Mouse (Mus musculus) forebrain, postnatal 0 days (tissue): ENCODE results near the gene Orm1. TPM values are rescaled to one million over a fixed set of nuclear protein-coding genes. Genes with fewer than 3 reads are reported as not detected.

Experiments used
- ATAC-seq: fragments of 200-750 bp; cut with Nextera tagmentation; 2 replicates; pipeline ENCODE4 v1.8.0; 2017; ENCODE audit warnings: mild to moderate bottlenecking, moderate library complexity
- DNase-seq: peaks from one replicate; pipeline ENCODE4 v3.0.0-alpha.2; 2015
- H3K27ac ChIP-seq: fragments of 300-500 bp; sonication (generic); 2 replicates; pipeline ENCODE4 v1.5.1; 2014; ENCODE audit warnings: low read depth, mild to moderate bottlenecking, antibody characterized with exemption, low read length, moderate library complexity, mixed read lengths
- H3K27me3 ChIP-seq: fragments of 300-500 bp; sonication (generic); 2 replicates; pipeline ENCODE4 v1.6.1; 2014; ENCODE audit warnings: mild to moderate bottlenecking, low read length, mixed read lengths; ENCODE audit not compliant: insufficient read depth
- H3K36me3 ChIP-seq: fragments of 300-500 bp; sonication (generic); 2 replicates; pipeline ENCODE4 v1.6.1; 2014; ENCODE audit warnings: mild to moderate bottlenecking, moderate library complexity; ENCODE audit not compliant: insufficient read depth
- H3K4me1 ChIP-seq: fragments of 300-500 bp; sonication (generic); 2 replicates; pipeline ENCODE4 v1.6.1; 2014; ENCODE audit warnings: antibody characterized with exemption; ENCODE audit not compliant: insufficient read depth
- H3K4me2 ChIP-seq: fragments of 300-500 bp; sonication (generic); 2 replicates; pipeline ENCODE4 v1.6.1; 2014; ENCODE audit warnings: low read depth, mild to moderate bottlenecking, moderate library complexity
- H3K4me3 ChIP-seq: fragments of 300-500 bp; sonication (generic); 2 replicates; pipeline ENCODE4 v1.5.1; 2014; ENCODE audit warnings: low read depth, low read length, mixed read lengths
- H3K9ac ChIP-seq: fragments of 300-500 bp; sonication (generic); 2 replicates; pipeline ENCODE4 v1.6.1; 2014; ENCODE audit warnings: mild to moderate bottlenecking
- H3K9me3 ChIP-seq: fragments of 300-500 bp; sonication (generic); 2 replicates; pipeline ENCODE4 v1.6.1; 2016; ENCODE audit warnings: low read length
- CTCF ChIP-seq: sonication (generic); IDR thresholded peaks from 2 replicates; pipeline ENCODE4 v1.5.1; 2016; ENCODE audit warnings: antibody characterized with exemption, control low read depth, low read depth
- WGBS: fragments of 180-500 bp; shearing (Covaris S2); extraction: QIAGEN DNeasy Blood & Tissue Kit; methylation state at CpG from one replicate; pipeline ENCODE4 v1.1.7; 2014; 5-methylcytosine and 5-hydroxymethylcytosine counted together
- polyA plus RNA-seq: library from polyadenylated mRNA; unstranded; fragments of >200 nt; fragmentation: Nextera tagmentation; extraction: Ambion mirVana; gene quantifications from 2 replicates; pipeline ENCODE4 v1.2.1, GENCODE M21; 2015
- total RNA-seq: library from RNA; depleted of rRNA; stranded (reverse); fragments of >200 nt; gene quantifications from 2 replicates; pipeline ENCODE4 v1.2.3, GENCODE M21; 2014; rRNA removed

Gene Orm1
- total RNA-seq (not detected in 2 replicates), polyA plus RNA-seq (not detected in 2 replicates)

DNA sequence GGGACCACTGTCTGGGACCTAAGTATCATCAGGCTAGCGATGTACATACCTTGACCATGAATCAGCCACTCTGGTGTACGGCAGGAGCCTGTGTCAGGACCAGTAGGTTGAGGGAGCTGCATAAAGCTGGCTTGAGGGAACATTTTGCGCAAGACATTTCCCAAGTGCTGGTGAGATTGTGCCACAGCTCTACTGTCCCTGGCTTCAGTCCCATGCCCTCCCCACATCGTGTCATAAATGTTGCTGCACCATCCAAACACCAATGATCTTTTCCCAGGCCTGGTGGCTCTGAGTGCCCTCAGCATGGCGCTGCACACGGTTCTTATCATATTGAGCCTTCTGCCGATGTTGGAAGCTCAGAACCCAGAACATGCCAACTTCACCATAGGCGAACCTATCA, at the start of gene Orm1:
Orm1 (plus strand) TSS at position 266 of the 400 bp plus-strand sequence.
- no peak for ATAC-seq

DNA sequence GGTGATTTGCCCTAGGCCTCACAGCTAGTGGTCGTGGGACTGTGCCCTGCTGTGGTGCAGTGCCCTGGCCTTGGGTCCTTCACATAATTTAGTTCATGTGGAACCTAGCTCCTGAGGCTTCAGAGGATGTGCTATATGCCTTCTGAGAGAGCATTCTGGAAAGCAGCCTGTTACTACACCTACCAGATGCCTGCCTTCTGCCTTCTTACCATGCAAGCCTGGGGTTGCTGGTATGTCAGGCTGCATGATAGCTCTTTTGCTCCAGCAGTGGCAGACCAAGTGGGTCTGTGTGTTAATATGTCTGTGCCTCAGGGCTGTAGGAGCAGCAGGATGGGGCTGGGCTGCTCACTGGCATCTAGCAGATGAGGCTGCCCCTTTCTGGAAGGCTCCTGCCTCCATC, 48.7 kb upstream of the Orm1 start:
- no peak overlapping the region for H3K4me2 ChIP-seq
- no peak for TF ChIP-seq CTCF
- no peak overlapping the region for H3K4me3 ChIP-seq
- H3K27ac ChIP-seq, result no peak overlapping the region
- H3K27me3 ChIP-seq, result no peaks in the 10 kb centered on the region
- no peaks in the 10 kb centered on the region for H3K36me3 ChIP-seq
- H3K9me3 ChIP-seq, result no peaks in the 10 kb centered on the region
- DNase-seq, result peak; percentile 52
- H3K4me1 ChIP-seq, result no peaks in the 10 kb centered on the region; the same call in 1 of the 2 replicates
- H3K9ac ChIP-seq, result no peak overlapping the region
- no peak for ATAC-seq
- 87% methylated on average over 1 of the region's 1 CpGs for WGBS

More for the DNA sequence above, at the start of gene Orm1:
- Histone ChIP-seq H3K4me1 (no peaks in the 10 kb centered on the region), H3K36me3 (no peaks in the 10 kb centered on the region), H3K4me2 (no peak within 1 kb of the TSS), H3K27me3 (no peaks in the 10 kb centered on the region), H3K9ac (no peak within 1 kb of the TSS), H3K27ac (no peak within 1 kb of the TSS), H3K4me3 (no peak within 1 kb of the TSS), H3K9me3 (no peaks in the 10 kb centered on the region)
- no peak for TF ChIP-seq CTCF
- WGBS, result 90% methylated on average over 8 of the region's 8 CpGs
- no peak for DNase-seq

DNA sequence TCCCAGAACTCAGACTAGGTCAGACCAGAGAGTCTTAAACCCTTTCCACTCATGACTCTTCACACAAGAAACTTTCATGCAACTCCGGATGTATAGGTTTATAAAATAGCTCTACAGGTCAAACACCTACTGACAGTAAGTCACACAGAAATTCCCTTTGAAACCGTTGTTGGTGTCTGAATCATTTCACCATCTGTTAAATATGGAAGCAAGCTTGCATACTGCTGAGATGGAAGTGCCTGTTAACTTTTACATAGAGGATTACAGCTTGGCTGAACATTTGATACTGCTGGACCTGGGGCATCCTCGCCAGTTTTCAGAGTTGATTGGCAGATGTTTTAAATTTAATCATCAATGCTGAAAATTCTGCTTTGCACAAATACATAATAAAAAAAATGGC, 48.1 kb upstream of the Orm1 start:
- H3K4me1 ChIP-seq, result no peaks in the 10 kb centered on the region
- H3K9ac ChIP-seq, result no peak overlapping the region
- H3K4me2 ChIP-seq, result no peak overlapping the region
- no peaks in the 10 kb centered on the region for H3K9me3 ChIP-seq
- no peak overlapping the region for H3K27ac ChIP-seq
- DNase-seq (no peak), ATAC-seq (no peak)
- TF ChIP-seq CTCF, result no peak
- WGBS, result 54% methylated on average over 3 of the region's 3 CpGs
- no peaks in the 10 kb centered on the region for H3K27me3 ChIP-seq
- H3K36me3 ChIP-seq, result no peaks in the 10 kb centered on the region
- no peak overlapping the region for H3K4me3 ChIP-seq

DNA sequence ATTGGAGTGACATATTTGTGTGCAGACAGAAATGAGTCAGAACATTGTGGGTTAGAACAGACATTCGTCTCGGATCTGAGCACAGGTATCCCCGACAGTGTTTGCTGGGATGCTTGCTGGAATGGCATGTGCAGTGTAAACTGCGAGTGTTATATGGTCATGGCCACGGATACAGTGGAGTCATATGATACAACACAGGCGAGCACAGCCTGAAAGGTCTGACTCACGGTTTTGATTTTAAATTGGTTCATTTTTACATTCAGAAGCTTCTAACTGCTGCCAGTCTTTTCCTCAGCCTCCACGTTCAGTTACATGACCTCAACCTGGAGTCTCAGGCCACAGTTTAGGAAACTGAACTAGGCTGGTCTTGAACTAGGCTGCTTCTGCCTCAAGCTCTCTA, 47.5 kb upstream of the Orm1 start:
- Histone ChIP-seq H3K36me3 (no peaks in the 10 kb centered on the region), H3K9me3 (no peaks in the 10 kb centered on the region), H3K9ac (no peak overlapping the region), H3K27ac (no peak overlapping the region), H3K4me3 (no peak overlapping the region), H3K4me1 (no peaks in the 10 kb centered on the region), H3K4me2 (no peak overlapping the region), H3K27me3 (no peaks in the 10 kb centered on the region)
- no peak for DNase-seq
- WGBS, result 72% methylated on average over 8 of the region's 8 CpGs
- TF ChIP-seq CTCF, result no peak
- ATAC-seq, result no peak

- no peak for ATAC-seq
- WGBS, result 92% methylated on average over 8 of the region's 8 CpGs
- no peak overlapping the region for H3K4me3 ChIP-seq
- H3K27ac ChIP-seq, result no peak overlapping the region
- no peaks in the 10 kb centered on the region for H3K27me3 ChIP-seq
- no peak overlapping the region for H3K9ac ChIP-seq
- H3K36me3 ChIP-seq, result no peaks in the 10 kb centered on the region
- no peaks in the 10 kb centered on the region for H3K9me3 ChIP-seq
- no peaks in the 10 kb centered on the region for H3K4me1 ChIP-seq
- no peak for TF ChIP-seq CTCF
- DNase-seq, result no peak
- no peak overlapping the region for H3K4me2 ChIP-seq
Measured at GRCm38 (mm10) chr4:63298191-63298590, 46.2 kb upstream of the Orm1 start.

DNA sequence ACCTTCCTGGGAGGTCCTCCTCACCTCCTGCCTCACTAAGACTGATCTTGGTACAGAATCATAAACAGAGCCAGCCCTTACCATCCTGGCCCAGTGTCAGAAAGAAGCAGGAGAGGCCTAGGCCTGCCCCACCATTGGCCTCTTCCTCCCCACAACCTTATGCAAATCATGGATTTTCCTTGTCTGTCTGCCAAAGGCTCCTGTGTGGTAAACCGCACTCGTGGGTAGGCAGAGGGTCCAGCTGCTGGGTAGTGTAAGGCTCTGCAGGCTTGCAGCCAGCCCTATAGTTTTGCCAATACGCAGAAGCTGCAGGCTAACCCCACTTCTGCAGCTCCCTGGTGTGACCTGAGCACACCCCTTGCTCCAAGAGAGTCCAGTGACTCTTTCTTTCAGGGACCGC, 41.7 kb upstream of the Orm1 start:
- Histone ChIP-seq H3K4me2 (no peak overlapping the region), H3K4me3 (no peak overlapping the region), H3K27me3 (no peaks in the 10 kb centered on the region), H3K9ac (no peak overlapping the region), H3K27ac (no peak overlapping the region), H3K36me3 (no peaks in the 10 kb centered on the region), H3K4me1 (no peaks in the 10 kb centered on the region), H3K9me3 (no peaks in the 10 kb centered on the region)
- no peak for TF ChIP-seq CTCF
- 38% methylated on average over 4 of the region's 4 CpGs for WGBS
- DNase-seq, result no peak
- ATAC-seq, result peak; percentile 23; the same call in 1 of the 2 replicates

DNA sequence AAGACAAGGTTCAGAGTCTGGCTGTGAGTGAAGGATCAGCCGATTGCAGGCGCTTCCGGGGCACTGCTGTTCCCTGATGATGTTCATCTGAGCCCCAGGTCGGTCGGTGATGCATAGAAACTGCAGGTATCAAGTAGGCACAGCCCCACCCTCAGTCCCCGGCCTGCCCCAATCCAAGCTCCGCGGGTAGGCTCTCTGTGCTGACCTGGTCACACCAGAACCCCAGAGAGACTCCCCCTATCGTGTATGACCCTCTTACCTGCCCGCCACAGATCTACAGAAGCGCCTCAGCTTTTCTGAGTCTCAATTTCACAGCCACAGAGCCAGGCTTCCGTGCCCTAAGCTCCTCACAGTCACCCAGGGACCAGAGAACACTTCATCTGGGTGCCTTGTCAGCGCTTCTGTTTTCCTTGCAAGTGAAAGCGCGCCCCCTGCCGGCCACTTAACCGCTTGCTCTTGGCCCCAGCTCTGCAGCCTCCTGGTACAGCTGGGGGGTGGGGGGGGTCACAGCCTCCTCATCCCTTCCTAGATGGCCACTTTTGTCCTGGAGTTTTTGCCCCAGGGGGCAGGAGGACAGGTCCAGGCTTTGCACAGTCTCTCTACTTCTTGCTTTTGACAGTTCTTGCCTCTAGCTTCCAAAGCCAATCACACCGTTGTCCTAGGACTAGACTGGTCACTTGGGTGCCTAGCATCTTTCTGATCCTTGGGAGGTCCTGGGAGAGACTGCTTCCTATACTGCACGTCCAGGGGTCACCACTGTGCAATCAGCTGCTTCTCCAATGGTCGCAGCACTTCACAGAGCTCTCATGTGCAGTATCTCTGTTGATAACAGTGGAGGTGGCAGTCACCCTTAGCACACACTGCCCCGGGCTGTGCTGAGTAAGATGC, 36.9 kb upstream of the Orm1 start:
- peak; percentile 87 for TF ChIP-seq CTCF

More for the DNA sequence above, 36.9 kb upstream of the Orm1 start:
- Histone ChIP-seq H3K27ac (no peak overlapping the region), H3K27me3 (no peaks in the 10 kb centered on the region), H3K36me3 (no peaks in the 10 kb centered on the region), H3K9ac (no peak overlapping the region), H3K4me3 (no peak overlapping the region), H3K4me1 (no peaks in the 10 kb centered on the region), H3K4me2 (no peak overlapping the region), H3K9me3 (no peaks in the 10 kb centered on the region)
- ATAC-seq (peak; percentile 83), DNase-seq (peak; percentile 87)
- 35% methylated on average over 21 of the region's 21 CpGs for WGBS
